Mouse (Mus musculus) stomach, postnatal 0 days (tissue): ENCODE results near the gene Osbp.
"Not testable (repeated sequence)": the region's sequence is repeated elsewhere in the genome, so short reads cannot be mapped to it uniquely, and the experiment has no call there.

Source experiments
- CTCF ChIP-seq: IDR thresholded peaks from 2 replicates; pipeline ENCODE4 v1.5.1; 2016; ENCODE audit warnings: antibody characterized with exemption, low read depth, mild to moderate bottlenecking, moderate library complexity
- EP300 ChIP-seq: optimal IDR thresholded peaks from 2 replicates; pipeline ENCODE3; 2016; ENCODE audit warnings: antibody characterized with exemption

GRCm38 (mm10) chr19:11984614-11985013 is 18.9 kb downstream of the Osbp start:
- TF ChIP-seq CTCF, EP300: not testable (repeated sequence)
